Mouse (Mus musculus): Measurements from ENCODE around the gene Eme1. TPM values are rescaled to one million over a fixed set of nuclear protein-coding genes. Genes with fewer than 3 reads are reported as not detected.

Gene Eme1
- total and polyA plus RNA-seq, 3 experiments = 36.8 to 45.9 (median 40.8) TPM

DNA sequence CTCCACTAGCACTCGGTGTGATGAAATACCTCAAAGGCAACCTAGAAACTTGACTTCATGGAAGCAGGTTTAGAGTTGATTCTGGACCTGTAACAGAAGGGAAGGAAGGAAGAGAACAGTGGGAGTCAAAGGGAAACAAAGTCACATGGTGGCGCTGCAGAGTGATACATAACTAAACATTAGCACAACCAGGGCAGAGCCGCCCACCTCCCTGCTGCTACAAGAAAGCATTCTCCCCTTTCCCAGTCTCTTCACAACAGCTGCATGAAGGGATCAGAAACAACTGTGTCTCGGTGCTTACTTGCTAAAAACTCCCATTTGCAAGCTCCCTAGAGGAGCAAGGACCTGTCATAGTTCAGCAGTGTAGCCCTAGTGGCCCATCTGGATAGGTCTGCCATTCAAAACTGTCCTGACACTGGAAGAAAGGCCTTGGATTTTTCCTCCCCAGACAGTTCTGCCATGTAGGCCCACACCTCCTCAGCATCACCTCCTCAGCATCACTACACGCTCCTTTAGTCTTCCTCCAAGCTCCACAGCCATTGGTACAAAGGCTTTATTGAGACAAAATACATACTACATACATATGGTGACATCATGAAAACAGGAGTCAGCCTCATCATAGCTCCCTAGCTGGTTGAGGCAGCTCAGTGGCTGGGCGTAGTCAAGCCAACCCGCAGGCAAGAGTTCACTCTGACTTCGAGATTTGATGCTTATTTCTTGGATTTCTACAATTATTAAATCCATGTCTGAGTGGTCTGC, 9.1 kb downstream of the Eme1 start:
- in situ Hi-C loops (cut with MboI; ENCODE audit: low pct_ligation_motif_present, low pct_unique_long_range_greater_than_20kb, low sequenced_read_pairs) (no loop called here), dilution Hi-C loops (cut with MboI; ENCODE audit: extremely low pct_ligation_motif_present, extremely low pct_unique_long_range_greater_than_20kb, low sequenced_read_pairs) (no loop called here)
- Histone ChIP-seq H3K36me3 (replicated peaks in 1 of 2; ENCODE audit: control insufficient read depth in 1 of 2, insufficient read depth in 1 of 2, low read length in 1 of 2) (peaks cover 82 to 93% of the 10 kb centered on the region in 2 experiments), H3K27ac (ENCODE audit: insufficient read depth, low read depth) (no peak overlapping the region), H3K79me2 (replicated peaks; ENCODE audit: control insufficient read depth, extremely low read depth, insufficient read depth, poor library complexity, severe bottlenecking) (no peaks in the 10 kb centered on the region), H3K4me2 (ENCODE audit: insufficient read depth, low read depth, poor library complexity, severe bottlenecking) (no peak overlapping the region), H3K9me3 (replicated peaks; ENCODE audit: low read length) (peaks cover 5% of the 10 kb centered on the region), H3K9ac (ENCODE audit: insufficient read depth, low read depth) (no peak overlapping the region), H3K27me3 (replicated peaks) (no peaks in the 10 kb centered on the region), H3K4me1 (ENCODE audit: control insufficient read depth in 1 of 2, insufficient read depth in 2 of 2) (no peaks in the 10 kb centered on the region), H3K4me3 (replicated peaks in 1 of 3; ENCODE audit: low read depth in 2 of 3, low read length in 2 of 3, poor library complexity in 1 of 3) (no peak overlapping the region)
- TF ChIP-seq POLR2AphosphoS2 (IDR thresholded peaks at IDR 0.05; ENCODE audit: low read depth, low read length) (peak; percentile 43; the same call in 1 of the 2 replicates), CTCF (conservative IDR thresholded peaks at IDR 0.05 in 1 of 2, IDR thresholded peaks at IDR 0.05 in 1 of 2; ENCODE audit: low read depth in 2 of 2, low read length in 2 of 2) (peak in 1 of 2 experiments; percentile 15; a peak in 1 of 4 replicates), ZKSCAN1 (IDR thresholded peaks at IDR 0.05; ENCODE audit: borderline replicate concordance, low read depth, low read length) (no peak)
- no peak for DNase-seq (ENCODE audit: extremely low read depth)

DNA sequence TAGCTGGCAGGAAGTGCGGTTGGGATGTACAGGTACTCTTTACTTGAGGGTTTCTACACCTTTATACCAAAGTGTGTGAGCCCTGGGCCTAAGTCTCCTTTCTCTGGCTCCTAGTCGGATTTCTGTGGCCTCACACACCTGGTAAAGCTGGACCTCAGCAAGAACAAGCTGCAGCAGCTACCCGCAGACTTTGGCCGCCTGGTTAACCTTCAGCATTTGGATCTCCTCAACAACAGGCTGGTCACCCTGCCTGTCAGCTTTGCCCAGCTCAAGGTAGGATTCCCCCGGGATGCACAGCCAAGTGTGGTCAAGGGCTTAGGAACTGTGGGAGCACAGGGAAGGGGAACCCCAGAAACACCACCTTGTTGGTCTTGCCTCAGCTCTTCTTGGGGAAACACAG, 19.3 kb downstream of the Eme1 start:
- no peak overlapping the region for H3K4me2 ChIP-seq (ENCODE audit: insufficient read depth, low read depth, poor library complexity, severe bottlenecking)
- H3K27me3 ChIP-seq (replicated peaks) = no peaks in the 10 kb centered on the region
- no peak for DNase-seq (ENCODE audit: extremely low read depth)
- peaks cover 2 to 29% of the 10 kb centered on the region in 2 experiments; a peak in 2 of 4 replicates for H3K4me1 ChIP-seq (ENCODE audit: control insufficient read depth in 1 of 2, insufficient read depth in 2 of 2)
- H3K9ac ChIP-seq (ENCODE audit: insufficient read depth, low read depth) = no peak overlapping the region
- dilution Hi-C loops (cut with MboI; ENCODE audit: extremely low pct_ligation_motif_present, extremely low pct_unique_long_range_greater_than_20kb, low sequenced_read_pairs) (no loop called here), in situ Hi-C loops (cut with MboI; ENCODE audit: low pct_ligation_motif_present, low pct_unique_long_range_greater_than_20kb, low sequenced_read_pairs) (no loop called here)
- no peak overlapping the region for H3K27ac ChIP-seq (ENCODE audit: insufficient read depth, low read depth)
- peaks cover 72 to 85% of the 10 kb centered on the region in 2 experiments for H3K36me3 ChIP-seq (replicated peaks in 1 of 2; ENCODE audit: control insufficient read depth in 1 of 2, insufficient read depth in 1 of 2, low read length in 1 of 2)
- no peak for TF ChIP-seq JUN (IDR thresholded peaks at IDR 0.05; ENCODE audit: insufficient read depth, low read depth, low read length)
- peaks cover 52% of the 10 kb centered on the region for H3K79me2 ChIP-seq (replicated peaks; ENCODE audit: control insufficient read depth, extremely low read depth, insufficient read depth, poor library complexity, severe bottlenecking)
- H3K4me3 ChIP-seq (replicated peaks in 1 of 3; ENCODE audit: low read depth in 2 of 3, low read length in 2 of 3, poor library complexity in 1 of 3) = no peak overlapping the region
- no peaks in the 10 kb centered on the region for H3K9me3 ChIP-seq (replicated peaks; ENCODE audit: low read length)

DNA sequence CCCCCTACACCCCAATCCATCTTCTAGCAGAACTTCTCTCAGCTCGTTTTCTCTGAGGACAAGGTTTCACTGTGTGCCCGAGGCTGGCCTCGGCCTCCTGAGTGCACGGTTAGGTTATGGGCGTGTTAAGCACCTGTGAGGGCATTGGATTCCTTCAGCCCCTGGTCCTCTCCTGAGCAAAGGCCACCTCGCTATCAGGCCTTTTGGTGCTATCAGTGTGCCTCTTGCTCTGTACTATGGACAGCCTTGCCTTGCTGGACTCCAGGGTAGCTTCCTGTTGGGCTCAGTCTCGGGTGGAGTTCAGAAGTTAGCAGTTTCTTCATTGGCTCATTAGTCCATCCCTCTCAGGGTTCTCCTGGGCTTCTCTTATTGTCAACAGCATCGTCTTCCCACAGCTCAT, 20.8 kb downstream of the Eme1 start:
- no peak overlapping the region for H3K4me2 ChIP-seq (ENCODE audit: insufficient read depth, low read depth, poor library complexity, severe bottlenecking)
- peaks cover 59 to 70% of the 10 kb centered on the region in 2 experiments for H3K36me3 ChIP-seq (replicated peaks in 1 of 2; ENCODE audit: control insufficient read depth in 1 of 2, insufficient read depth in 1 of 2, low read length in 1 of 2)
- no peak overlapping the region for H3K4me3 ChIP-seq (replicated peaks in 1 of 3; ENCODE audit: low read depth in 2 of 3, low read length in 2 of 3, poor library complexity in 1 of 3)
- dilution Hi-C loops (cut with MboI; ENCODE audit: extremely low pct_ligation_motif_present, extremely low pct_unique_long_range_greater_than_20kb, low sequenced_read_pairs) (no loop called here), in situ Hi-C loops (cut with MboI; ENCODE audit: low pct_ligation_motif_present, low pct_unique_long_range_greater_than_20kb, low sequenced_read_pairs) (no loop called here)
- no peak for TF ChIP-seq POLR2A (IDR thresholded peaks at IDR 0.05; ENCODE audit: low read depth, low read length)
- no peak for TF ChIP-seq E2F4 (IDR thresholded peaks at IDR 0.05; ENCODE audit: insufficient replicate concordance, low read depth, low read length)
- TF ChIP-seq TCF12 (IDR thresholded peaks at IDR 0.05; ENCODE audit: low read depth, low read length) = no peak
- TF ChIP-seq RCOR1 (conservative IDR thresholded peaks at IDR 0.05; ENCODE audit: low read depth, low read length) = no peak
- no peak for TF ChIP-seq SIN3A (IDR thresholded peaks at IDR 0.05; ENCODE audit: low read length)
- TF ChIP-seq UBTF (IDR thresholded peaks at IDR 0.05; ENCODE audit: low read depth, low read length) = no peak
- no peak for TF ChIP-seq MYC (IDR thresholded peaks at IDR 0.05; ENCODE audit: low read depth, low read length)
- no peak for TF ChIP-seq MAX (IDR thresholded peaks at IDR 0.05; ENCODE audit: low read length)
- TF ChIP-seq JUN (IDR thresholded peaks at IDR 0.05; ENCODE audit: insufficient read depth, low read depth, low read length) = no peak
- no peak for TF ChIP-seq RAD21 (IDR thresholded peaks at IDR 0.05; ENCODE audit: low read depth, low read length)
- TF ChIP-seq USF1 (IDR thresholded peaks at IDR 0.05; ENCODE audit: low read depth, low read length) = no peak
- TF ChIP-seq KAT2A (IDR thresholded peaks at IDR 0.05; ENCODE audit: insufficient replicate concordance, low read length) = no peak
- TF ChIP-seq ELF1 (IDR thresholded peaks at IDR 0.05; ENCODE audit: low read depth, low read length) = no peak
- peaks cover 2 to 29% of the 10 kb centered on the region in 2 experiments; a peak in 2 of 4 replicates for H3K4me1 ChIP-seq (ENCODE audit: control insufficient read depth in 1 of 2, insufficient read depth in 2 of 2)
- no peaks in the 10 kb centered on the region for H3K27me3 ChIP-seq (replicated peaks)
- H3K9ac ChIP-seq (ENCODE audit: insufficient read depth, low read depth) = no peak overlapping the region
- H3K27ac ChIP-seq (ENCODE audit: insufficient read depth, low read depth) = no peak overlapping the region
- no peaks in the 10 kb centered on the region for H3K9me3 ChIP-seq (replicated peaks; ENCODE audit: low read length)
- peaks cover 52% of the 10 kb centered on the region for H3K79me2 ChIP-seq (replicated peaks; ENCODE audit: control insufficient read depth, extremely low read depth, insufficient read depth, poor library complexity, severe bottlenecking)
- DNase-seq (ENCODE audit: extremely low read depth) = no peak

Measured in CH12.LX (cell line).